Mouse (Mus musculus) kidney, adult 18-20 months (tissue): ENCODE measurements at regions not wholly inside any gene's neighbourhood (a gene's known extent, or its start where the extent isn't known, plus 50 kb on each side); places are given as distances from the start of the nearest gene placed in this dataset.

Experiments
- DNase-seq: peaks from one replicate; pipeline ENCODE4 v3.0.0; 2021

GRCm38 (mm10) chr17:47171801-47172200 is 161.4 kb upstream of the Ubr2 start:
- DNase-seq, result no peak

GRCm38 (mm10) chr17:47170978-47171593 is 160.7 kb upstream of the Ubr2 start:
- DNase-seq, result no peak

GRCm38 (mm10) chr17:47168105-47168504 is 157.7 kb upstream of the Ubr2 start:
- peak; percentile 37 for DNase-seq

- DNase-seq, result no peak
These were observed 153.5 kb upstream of the Ubr2 start for GRCm38 (mm10) chr17:47163677-47164340.

- no peak for DNase-seq
These were observed 152.1 kb upstream of the Ubr2 start for GRCm38 (mm10) chr17:47162459-47162858.

GRCm38 (mm10) chr17:47156237-47156636 is 145.9 kb upstream of the Ubr2 start:
- no peak for DNase-seq

GRCm38 (mm10) chr17:47151557-47152278 is 141.4 kb upstream of the Ubr2 start:
- no peak for DNase-seq

GRCm38 (mm10) chr17:47151193-47151556 is 140.8 kb upstream of the Ubr2 start:
- no peak for DNase-seq

GRCm38 (mm10) chr17:47150636-47151035 is 140.3 kb upstream of the Ubr2 start:
- no peak for DNase-seq

- no peak for DNase-seq
These were observed 139.3 kb upstream of the Ubr2 start for GRCm38 (mm10) chr17:47149662-47150061.

GRCm38 (mm10) chr17:47149158-47149557 is 138.8 kb upstream of the Ubr2 start:
- no peak for DNase-seq

- DNase-seq, result no peak
These were observed 136.3 kb upstream of the Ubr2 start for GRCm38 (mm10) chr17:47146640-47147039.

GRCm38 (mm10) chr17:47145590-47145989 is 135.2 kb upstream of the Ubr2 start:
- DNase-seq, result no peak

GRCm38 (mm10) chr17:47144996-47145395 is 134.6 kb upstream of the Ubr2 start:
- no peak for DNase-seq

GRCm38 (mm10) chr17:47144460-47144859 is 134.1 kb upstream of the Ubr2 start:
- DNase-seq, result peak; percentile 28

GRCm38 (mm10) chr17:47143898-47144297 is 133.5 kb upstream of the Ubr2 start:
- no peak for DNase-seq

GRCm38 (mm10) chr17:47142885-47143284 is 132.5 kb upstream of the Ubr2 start:
- no peak for DNase-seq

- peak; percentile 22 for DNase-seq
These were observed 131.9 kb upstream of the Ubr2 start for GRCm38 (mm10) chr17:47142276-47142675.

GRCm38 (mm10) chr17:47141843-47142215 is 131.5 kb upstream of the Ubr2 start:
- peak; percentile 22 for DNase-seq

- peak; percentile 57 for DNase-seq
These were observed 130.8 kb upstream of the Ubr2 start for GRCm38 (mm10) chr17:47140969-47141842.

- no peak for DNase-seq
These were observed 130.0 kb upstream of the Ubr2 start for GRCm38 (mm10) chr17:47140241-47140968.

- peak; percentile 82 for DNase-seq
These were observed 129.4 kb upstream of the Ubr2 start for GRCm38 (mm10) chr17:47139730-47140231.
